Mouse (Mus musculus) liver (tissue): ENCODE data around the gene Gpkow.
"Not testable (repeated sequence)": the region's sequence is repeated elsewhere in the genome, so short reads cannot be mapped to it uniquely, and the experiment has no call there.

Experiments used
- DNase-seq: peaks from one replicate; pipeline ENCODE4 v3.0.0-alpha.2; 2020; ENCODE audit warnings: mixed read lengths

Gpkow gene

GRCm38 (mm10) chrX:7690486-7690885 lies 6.4 kb upstream of the Gpkow start:
- no peak for DNase-seq

DNA sequence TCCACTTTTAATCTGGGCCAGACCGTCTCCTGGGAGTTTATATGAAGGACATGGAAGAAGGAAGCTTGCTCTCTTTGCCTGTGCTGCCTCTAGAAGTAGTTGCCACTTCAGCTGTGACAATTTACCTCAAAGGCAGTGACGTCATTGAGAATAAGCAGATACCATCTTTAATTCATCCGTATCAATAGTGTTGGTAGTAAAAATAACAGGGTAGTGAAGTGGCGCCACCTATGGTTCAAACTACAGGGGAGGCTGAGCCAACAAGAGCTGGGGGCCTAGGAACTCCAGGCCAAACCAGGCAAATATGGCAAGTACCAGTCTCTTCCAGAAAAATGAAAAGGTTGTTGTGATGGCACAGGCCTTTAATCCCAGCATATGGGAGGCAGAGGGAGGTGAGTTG lies 4.1 kb upstream of the Gpkow start:
- DNase-seq: no peak

DNA sequence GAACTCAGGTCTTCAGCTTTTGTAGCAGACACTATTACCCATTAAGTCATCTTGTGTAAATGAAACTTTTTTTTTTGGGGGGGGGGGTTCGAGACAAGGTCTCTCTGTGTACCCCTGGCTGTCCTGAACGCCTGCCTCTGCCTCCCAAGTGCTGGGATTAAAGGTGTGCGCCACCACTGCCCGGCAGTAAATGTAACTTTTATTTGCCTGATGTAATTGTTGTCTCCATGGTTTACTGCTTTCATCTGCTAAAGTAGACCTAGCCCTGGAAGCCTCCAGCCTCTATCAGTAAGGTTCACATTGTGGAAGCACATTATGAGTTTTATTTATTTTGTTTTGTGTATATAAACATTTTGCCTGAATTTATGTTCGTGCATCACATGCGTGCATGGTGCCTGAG lies 411 bp upstream of the Gpkow start:
- no peak for DNase-seq

DNA sequence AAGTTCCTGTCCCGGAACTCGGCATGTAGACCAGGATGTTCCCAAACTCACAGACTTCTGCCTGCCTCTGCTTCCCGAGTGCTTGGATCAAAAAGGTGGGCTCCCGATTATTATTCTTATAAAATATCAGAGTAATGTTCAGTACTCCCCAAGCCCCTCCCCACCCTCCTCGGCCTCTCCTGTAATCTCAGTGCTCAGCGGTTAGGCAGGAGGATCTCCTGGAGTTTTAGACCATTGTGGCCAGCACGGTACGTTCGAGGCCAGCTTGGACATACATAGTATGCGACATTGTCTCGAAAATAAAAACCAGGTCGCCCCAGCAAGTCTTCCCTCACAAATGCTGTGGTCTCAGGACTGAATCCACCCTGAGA lies 16.8 kb downstream of the Gpkow start:
- DNase-seq: not testable (repeated sequence)

- DNase-seq: peak; percentile 93
Measured at GRCm38 (mm10) chrX:7714135-7714899, 17.4 kb downstream of the Gpkow start, which contains the start of gene Wdr45. Gene Wdr45, plus strand, starts transcription at chrX:7714333.

- DNase-seq: not testable (repeated sequence)
Measured at GRCm38 (mm10) chrX:7716058-7716457, 19.1 kb downstream of the Gpkow start.

DNA sequence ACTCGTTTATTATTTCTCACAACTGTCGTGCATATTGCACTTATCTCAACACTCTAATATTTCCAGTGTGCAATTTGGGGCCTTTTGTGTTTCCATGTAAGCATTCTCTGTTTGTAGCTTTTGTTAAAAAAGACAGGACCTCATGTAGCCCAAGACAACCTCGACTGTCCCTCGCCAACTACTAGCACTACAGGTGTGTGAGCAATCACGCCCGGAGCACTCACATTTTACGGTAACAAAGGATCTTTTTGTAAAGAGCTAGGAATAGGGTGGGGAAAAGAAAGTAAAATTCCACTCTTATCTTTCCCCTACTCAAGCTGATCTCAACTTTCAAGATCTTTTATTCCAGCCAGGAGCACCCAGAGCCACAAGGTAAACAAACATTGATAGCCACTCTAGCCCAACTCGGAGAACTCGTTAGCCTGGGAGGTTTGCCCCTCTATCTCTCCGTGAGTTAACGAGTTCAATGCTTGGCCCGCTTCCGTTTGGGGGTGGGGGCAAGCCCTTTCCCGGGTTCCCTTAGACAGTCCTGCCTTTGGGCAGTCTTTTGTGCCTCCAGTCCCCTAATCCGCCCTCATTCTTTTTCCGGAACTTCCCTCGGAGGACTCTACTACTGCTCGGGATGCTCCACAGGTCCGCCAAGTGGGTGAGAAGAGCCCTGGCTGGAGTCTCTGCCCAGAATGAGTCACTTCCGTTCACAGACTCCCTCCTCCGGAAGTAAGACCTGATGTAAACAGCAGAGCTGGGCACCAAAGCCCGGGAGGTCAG lies 24.8 kb downstream of the Gpkow start, which contains the start of gene Gm45208:
Gene Gm45208, plus strand, starts transcription at position 732 of the 768 bp plus-strand sequence.
- peak; percentile 73 for DNase-seq

- no peak for DNase-seq
Measured at GRCm38 (mm10) chrX:7722282-7722611, 25.3 kb downstream of the Gpkow start.

DNA sequence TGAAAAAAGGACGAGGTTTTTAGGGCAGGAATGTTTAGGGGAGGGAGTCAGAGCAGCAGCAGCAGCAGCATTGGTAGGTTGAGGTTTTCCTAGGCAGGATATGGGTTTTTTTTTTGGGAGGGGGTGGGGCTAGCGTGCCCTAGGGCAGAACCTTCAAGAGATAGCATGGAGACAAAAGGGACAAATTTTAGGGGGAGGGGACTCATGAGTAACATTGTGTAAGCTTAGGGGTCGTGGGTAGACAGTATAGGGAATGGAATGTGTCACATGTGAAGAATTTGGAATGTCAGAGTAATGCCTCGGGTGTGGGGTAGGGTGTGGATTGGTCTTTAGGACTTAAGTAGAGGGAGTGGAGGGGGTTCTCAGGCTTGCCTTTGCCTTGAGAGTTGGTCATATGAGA lies 25.8 kb downstream of the Gpkow start:
- DNase-seq: no peak

- DNase-seq: no peak
Measured at GRCm38 (mm10) chrX:7724135-7724534, 27.2 kb downstream of the Gpkow start.

DNA sequence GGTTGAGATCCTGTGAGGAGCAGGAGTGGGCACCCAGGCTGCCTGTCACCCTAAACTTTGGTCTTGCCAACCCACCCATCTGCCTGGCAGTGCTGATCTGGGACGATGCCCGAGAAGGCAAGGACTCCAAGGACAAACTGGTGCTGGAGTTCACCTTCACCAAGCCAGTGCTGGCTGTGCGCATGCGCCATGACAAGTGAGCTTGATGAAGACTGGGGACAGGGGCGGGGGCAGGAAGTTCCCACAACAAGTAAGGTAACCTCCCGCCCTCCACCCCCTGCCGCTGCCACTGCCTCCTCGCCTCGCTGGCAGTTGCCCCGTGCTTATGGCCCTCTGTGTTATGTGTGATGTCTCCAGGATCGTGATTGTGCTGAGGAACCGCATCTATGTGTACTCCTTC lies 28.9 kb downstream of the Gpkow start:
- DNase-seq: no peak

- DNase-seq: no peak
Measured at GRCm38 (mm10) chrX:7727176-7727575, 30.2 kb downstream of the Gpkow start.

GRCm38 (mm10) chrX:7728215-7728921 lies 31.4 kb downstream of the Gpkow start, which contains the start of gene Praf2:
Gene Praf2, plus strand, starts transcription at chrX:7728439.
- peak; percentile 82 for DNase-seq

GRCm38 (mm10) chrX:7728922-7729265 lies 32.0 kb downstream of the Gpkow start:
- DNase-seq: no peak

GRCm38 (mm10) chrX:7733571-7734156 lies 36.7 kb downstream of the Gpkow start:
- DNase-seq: peak; percentile 83

- peak; percentile 50 for DNase-seq
Measured at GRCm38 (mm10) chrX:7739336-7740081, 42.6 kb downstream of the Gpkow start.

DNA sequence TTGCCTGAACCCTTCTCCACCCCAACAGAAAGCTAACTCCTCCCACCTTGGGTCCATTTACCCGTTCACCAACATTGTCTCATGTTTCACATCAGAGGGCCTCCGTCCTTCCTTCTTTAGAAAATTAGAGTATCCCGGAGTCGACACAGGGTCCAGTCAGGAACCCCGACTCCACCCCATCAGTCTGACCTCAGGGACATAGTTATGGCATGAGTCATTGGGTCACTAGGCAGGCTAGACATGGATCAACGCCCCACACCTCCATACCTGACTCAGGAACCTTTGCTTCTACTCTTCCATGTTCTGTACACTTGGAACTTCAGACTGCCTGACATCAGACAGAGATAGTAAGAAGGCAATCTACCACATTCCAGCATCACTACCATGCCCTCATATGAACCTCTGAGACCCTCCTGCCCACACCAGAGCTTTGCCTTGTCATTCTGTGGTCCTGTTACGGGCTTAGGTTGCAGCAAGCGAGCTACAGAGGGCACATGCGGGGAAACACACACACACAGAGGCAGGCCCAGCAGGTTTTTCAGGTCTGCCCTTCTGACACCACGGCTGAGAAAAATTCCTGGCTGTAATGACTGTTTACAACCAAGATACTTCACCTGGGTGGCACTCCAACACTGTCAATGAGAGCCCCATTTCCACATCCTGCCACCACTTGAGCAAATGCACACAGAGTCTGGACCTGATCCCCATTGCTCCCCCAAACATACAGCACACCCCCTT lies 43.3 kb downstream of the Gpkow start:
- DNase-seq: no peak

GRCm38 (mm10) chrX:7741103-7741502 lies 44.2 kb downstream of the Gpkow start:
- DNase-seq: no peak

GRCm38 (mm10) chrX:7743470-7743869 lies 46.5 kb downstream of the Gpkow start:
- DNase-seq: no peak

- no peak for DNase-seq
Measured at GRCm38 (mm10) chrX:7744940-7745339, 48.0 kb downstream of the Gpkow start.

GRCm38 (mm10) chrX:7745429-7745828 lies 48.5 kb downstream of the Gpkow start:
- no peak for DNase-seq
